Mouse (Mus musculus) liver (tissue): Measurements from ENCODE around the gene H2-Aa.
A peak's percentile ranks its signal among the peaks of the same experiment; 100 is the strongest.

Experiments
- DNase-seq: peaks from one replicate; pipeline ENCODE4 v3.0.0-alpha.2; 2020; ENCODE audit warnings: mixed read lengths

Gene H2-Aa

DNA sequence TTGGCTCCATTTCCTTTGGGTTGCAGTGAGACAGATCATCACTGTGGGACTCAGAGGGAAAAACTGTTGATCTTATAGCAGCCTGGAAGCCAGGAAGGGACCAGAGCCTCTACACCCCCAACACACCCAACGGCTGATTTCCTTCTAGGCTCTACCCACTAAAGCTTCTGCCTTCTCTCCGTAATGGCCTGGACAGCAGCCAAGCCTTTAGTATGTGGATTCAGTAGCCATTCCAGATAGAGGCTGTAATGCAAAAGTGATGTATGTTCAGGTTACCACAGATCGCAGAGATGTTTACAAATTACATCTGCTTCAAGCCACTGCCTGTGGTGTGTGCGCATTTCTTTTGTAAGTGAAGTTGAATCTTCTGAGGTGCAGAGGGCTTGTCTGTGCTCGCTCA is 27.1 kb downstream of the H2-Aa start:
- DNase-seq, result no peak

DNA sequence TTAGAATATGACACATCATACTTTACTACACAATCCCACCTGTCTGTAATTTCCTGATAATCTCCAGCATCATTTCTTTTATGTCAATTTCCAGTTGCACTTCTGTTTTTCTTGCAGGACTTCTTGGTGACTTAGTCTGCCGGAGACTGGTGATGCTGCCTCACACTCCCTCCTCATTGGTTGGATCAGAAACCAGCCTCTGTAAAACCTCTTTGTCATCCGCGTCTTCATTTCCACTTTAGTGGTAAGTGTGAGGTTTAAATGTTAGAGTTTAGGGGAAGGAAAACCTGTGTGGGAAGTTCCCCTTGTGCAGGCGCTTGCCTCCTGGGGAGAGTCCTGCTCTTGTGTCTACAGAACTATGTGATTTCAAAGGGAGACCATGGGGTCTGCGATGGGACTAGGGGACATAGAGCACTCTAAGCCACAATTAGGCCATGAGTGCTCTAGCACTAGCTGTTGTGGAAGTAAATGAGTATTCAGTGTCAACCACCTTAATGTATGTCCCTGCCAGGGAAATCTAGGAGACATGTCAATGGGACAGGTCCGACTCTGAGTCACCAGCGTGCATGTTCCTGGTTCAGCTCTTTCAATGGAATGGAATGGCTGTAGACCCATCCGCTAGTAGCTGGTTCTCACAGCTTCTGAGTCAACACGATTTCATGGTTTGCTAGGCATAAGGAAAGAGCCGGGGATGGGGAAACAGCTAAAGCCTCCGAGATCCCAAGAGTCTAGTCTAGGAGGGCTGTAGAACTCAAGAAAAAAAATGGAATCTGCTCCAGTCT is 29.8 kb downstream of the H2-Aa start, which contains the start of gene H2-Ab1:
H2-Ab1 (plus strand) TSS at position 96 of the 782 bp plus-strand sequence.
- peak; percentile 35 for DNase-seq

DNA sequence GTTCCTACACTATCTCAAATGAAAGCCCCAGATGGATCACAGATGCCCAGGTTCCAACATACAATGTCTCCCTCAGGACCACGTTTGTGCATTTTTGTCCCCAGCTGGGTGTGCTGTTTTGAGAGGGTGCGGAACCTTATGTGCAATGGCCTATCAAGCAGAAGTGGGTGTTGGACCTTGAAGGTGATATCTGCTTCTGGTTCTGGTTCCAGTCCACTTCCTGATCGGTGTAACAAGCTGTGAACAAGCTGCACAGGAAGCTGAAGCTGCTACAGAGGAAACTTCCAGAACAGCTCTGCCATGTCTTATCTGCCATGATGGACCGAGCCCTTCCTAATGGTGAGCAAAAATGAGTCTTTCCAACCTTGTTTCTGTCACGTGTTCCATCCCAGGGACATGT is 31.1 kb downstream of the H2-Aa start:
- DNase-seq, result no peak

DNA sequence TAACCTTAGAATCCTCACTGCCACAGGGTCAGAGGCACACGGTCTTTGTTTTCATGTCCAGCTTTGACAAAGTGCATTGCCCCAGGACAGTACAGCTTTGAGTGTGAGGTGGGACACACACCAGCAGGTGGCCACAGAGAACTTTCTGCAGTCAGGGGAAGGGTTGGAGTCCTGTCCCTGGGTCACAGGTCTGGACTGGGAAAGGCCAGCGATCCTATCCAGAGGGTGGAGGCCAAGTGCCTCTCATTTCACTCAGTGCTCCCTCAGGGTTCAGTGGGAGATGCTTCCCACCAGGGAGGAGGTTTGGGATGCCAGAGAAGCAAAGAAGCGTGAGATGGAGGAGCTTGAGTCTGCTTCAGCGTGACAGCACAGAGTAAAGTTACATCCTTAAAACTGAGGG is 36.0 kb downstream of the H2-Aa start:
- DNase-seq, result no peak

DNA sequence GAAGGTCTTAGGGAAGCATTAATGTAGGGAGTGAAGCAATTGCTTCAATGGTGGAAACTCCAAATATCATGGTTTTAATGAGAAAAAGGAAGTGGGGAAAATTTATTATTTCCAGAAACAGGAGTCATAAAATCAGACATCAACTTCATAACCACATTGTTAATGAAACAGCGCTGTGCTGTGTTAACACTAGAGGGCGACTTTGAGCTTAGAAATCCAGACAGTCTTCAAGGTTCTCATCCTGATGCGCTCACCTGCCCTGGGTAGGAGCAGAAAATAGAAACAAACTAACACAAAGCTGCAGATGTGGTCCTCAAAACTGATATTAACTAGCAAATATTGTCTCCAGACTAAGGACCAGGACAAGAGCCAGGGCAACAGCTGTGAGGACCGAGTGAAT is 37.7 kb downstream of the H2-Aa start:
- DNase-seq, result peak; percentile 26

DNA sequence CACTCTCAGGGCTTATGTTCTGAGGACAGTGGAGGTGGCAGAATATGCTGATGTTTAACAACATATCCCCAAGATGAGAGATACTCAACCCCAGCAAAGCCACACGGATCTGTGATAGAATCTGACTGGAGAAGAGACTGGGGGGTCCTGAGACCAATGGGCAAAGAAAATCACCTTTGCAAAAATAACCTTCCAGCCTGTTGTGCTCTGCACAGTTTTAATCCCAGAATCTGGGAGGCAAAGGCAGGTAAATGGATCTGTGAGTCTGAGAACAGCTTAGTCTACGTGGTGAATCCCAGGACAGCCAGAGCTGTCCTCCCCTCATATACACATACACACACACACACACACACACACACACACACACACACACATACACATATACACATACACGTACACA is 38.3 kb downstream of the H2-Aa start:
- DNase-seq, result no peak

DNA sequence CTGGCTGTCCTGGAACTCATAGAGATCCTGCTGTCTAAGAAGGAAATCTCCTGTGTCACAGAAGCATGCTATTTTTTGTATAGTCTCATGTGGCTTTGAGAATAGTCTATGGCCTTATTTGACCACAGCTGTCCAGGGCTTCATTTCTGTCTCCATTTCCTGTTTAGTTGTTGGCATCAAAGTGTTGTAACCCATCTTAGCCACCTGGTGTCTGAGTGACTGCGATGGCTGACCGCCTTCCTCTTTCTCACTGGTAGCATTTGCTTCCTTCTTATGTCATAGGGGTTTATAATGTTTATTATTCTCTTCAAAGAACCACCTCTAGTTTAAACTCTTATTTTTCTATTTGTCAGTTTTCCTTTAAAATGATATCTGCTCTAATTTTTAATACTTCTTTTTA is 38.9 kb downstream of the H2-Aa start:
- no peak for DNase-seq

DNA sequence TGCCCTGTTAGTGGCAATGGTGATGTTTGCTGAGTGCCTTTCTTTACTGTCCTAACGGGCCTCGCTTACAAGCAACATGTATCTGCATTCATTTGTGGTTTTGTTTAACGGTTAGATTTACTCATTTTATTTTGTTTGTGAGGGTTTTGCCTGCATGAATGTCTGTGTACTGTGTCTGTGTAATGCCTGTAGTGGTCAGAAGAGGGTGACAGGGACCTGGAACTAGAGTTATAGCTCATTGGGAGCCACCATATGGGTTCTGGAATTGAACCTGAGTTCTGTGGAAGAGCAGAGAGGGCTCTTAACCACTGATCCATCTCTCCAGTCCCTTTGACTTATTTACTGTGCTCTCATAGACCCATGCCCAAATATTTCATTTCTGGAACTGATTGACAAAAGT is 40.6 kb downstream of the H2-Aa start:
- DNase-seq, result no peak

DNA sequence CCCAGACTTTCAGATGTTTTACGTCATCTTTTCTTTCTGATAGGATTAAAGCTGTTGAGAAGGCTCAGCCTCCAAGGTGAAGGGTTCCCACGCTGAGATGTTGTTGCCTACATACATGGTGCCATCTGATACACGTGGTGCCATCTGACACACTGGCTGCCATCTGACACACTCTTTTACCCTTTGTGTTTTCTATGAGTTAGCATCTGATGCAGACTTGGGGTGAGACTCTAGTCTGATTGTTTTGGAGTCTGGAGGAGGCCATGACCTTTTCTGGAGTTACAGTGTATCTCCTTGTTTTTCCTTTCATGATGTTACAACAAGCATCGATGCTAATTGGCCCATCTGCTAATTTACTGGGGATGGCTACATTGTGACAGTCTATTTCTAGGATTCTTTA is 43.0 kb downstream of the H2-Aa start:
- DNase-seq, result no peak

DNA sequence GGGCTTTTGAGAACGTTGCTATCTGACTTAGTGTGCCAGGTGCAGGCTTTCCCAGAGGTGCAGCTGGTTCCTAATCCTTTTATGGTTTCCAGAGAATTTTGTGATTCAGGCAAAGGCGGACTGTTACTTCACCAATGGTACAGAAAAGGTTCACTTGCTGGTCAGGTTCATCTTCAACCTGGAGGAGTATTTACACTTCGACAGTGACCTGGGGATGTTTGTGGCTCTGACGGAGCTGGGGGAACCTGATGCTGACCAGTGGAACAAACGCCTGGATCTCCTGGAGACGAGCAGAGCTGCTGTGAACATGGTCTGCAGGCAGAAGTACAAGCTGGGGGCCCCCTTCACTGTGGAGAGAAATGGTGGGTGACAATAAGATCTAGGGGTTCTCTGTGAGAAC is 46.7 kb downstream of the H2-Aa start:
- no peak for DNase-seq

DNA sequence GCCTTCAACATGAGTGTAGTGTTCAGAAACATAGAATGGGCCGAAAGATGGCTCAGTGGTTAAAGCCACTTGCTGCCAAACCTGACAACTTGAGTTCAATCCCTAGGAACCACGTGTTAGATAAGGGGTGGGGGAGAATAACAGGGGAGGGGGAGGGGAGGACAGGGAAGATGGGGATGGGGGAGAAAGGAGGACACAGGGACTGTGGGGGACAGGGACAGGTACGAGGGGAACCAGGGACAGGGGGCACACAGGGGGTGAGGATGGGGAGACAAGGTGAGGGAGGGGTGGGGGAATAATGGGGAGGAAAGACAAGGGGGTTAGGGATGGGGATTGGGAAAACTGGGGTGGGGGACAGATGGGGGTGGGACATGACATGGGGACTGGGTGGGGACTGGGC is 47.3 kb downstream of the H2-Aa start:
- DNase-seq, result no peak

DNA sequence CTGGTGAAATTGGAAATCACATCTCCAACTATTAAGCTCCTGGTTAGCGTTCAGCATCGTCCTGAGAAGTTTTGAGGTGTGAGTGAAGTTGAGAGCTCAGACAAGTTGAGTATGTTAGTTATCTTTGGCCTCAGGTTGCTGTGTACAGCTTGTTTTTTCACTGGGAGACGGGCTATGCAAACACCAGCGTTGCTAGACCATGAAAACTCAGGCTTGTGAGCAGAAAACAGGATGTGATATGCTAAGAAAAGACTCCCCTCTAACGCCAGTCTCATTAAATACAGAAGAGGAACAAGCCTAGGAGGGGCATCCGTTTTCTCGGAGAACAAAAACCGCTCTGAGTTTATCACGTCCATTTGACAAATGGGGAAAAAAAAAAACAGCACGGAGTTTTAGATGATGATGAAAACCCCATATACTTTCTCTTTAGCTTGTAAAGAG is 48.0 kb downstream of the H2-Aa start:
- no peak for DNase-seq

DNA sequence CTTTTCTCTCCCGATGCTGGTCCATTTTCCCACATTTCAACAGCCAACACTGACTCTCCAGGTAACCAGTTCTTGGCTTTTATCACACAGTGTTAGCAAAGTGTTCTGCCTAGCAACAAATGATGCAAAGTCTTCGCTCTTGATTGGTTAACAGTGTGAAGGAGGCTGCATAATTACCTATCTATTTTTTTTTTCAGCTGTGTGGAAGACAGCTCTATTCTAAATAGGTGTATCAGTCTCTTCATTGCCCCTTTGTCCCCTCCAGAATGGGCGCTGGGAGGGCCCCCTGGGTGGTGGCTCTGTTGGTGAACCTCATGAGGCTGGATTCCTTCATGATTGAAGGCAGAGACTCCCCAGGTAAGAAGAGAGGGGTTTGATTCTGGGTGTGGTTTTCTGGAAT is 48.9 kb downstream of the H2-Aa start, which contains the start of gene H2-Ob:
H2-Ob (plus strand) TSS at position 198 of the 400 bp plus-strand sequence.
- no peak for DNase-seq

DNA sequence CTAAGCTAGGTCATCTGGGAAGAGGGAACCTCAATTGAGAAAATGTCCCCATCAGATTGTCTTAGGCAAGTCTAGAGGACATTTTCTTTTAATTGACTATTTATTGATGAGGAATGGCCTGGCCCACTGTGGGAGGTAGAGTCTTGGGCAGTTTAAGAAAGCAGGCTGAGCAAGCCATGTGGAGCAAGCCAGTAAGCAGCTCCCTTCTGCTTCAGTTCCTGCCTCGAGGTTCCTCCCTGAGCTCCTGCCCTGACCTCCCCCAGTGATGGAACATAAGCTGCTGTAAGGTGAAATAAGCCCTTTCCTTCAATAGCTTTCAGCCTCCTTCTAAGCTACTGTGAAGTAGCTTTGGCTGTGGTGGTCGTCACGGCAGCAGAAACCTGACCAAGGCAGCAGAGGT is 49.9 kb downstream of the H2-Aa start:
- no peak for DNase-seq

DNA sequence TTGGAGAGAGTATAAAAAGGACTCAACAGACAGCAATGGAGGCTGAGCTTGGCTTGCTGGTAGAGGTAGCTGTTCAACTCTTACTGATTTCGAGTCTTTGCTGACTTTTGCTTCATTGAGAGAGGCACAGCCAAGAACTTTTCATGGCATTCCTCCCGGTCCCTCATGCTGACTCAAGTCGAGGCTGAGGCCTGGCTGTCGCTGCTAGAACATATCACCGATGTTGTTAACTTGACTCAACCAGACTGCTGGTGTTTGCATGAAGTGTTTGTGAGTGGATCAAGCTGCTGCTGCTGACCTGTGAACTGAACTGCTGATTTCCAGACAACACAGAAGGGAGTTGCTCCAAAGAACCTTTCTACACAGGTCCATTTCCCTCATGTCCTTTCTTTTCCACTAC is 50.9 kb downstream of the H2-Aa start:
- no peak for DNase-seq

DNA sequence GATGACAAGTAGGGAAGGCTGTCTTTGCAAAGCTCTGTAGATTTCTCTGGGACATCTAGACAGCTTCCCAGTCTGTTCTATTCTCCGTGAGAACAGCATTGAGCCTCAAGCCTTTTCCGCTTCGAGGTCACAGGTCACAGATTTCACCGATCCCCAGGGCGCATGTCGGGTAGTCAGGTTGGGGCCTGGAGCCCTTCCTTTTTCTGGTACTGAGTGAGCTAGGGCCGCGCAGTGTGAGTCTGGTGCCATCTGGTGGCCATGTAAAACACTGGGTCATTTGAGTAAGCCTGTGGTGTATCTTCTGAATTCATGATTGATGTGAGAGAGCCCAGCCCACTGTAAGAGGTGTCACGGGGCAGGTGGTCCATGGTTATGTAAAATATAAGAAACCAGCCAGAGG is 52.7 kb downstream of the H2-Aa start:
- DNase-seq, result peak; percentile 60
